Mouse (Mus musculus) lung, postnatal 0 days (tissue): ENCODE results near the gene Rgs7bp. TPM values are rescaled to one million over a fixed set of nuclear protein-coding genes. Genes with fewer than 3 reads are reported as not detected.
A peak's percentile ranks its signal among the peaks of the same experiment; 100 is the strongest.

ENCODE experiments used
- ATAC-seq: fragments of 200-750 bp; cut with Nextera tagmentation; 2 replicates; pipeline ENCODE4 v1.8.0; 2017; ENCODE audit warnings: moderate library complexity
- DNase-seq: peaks from one replicate; pipeline ENCODE4 v3.0.0-alpha.2; 2016; ENCODE audit warnings: low spot score
- H3K27ac ChIP-seq: fragments of 300-500 bp; sonication (generic); 2 replicates; pipeline ENCODE4 v1.5.1; 2014; ENCODE audit warnings: antibody characterized with exemption, mild to moderate bottlenecking, low read length, mixed read lengths
- H3K27me3 ChIP-seq: fragments of 300-500 bp; sonication (generic); replicated peaks from 2 replicates; pipeline ENCODE4 v1.6.1; 2014; ENCODE audit warnings: low read length, mixed read lengths; ENCODE audit not compliant: insufficient read depth
- H3K36me3 ChIP-seq: fragments of 300-500 bp; sonication (generic); 2 replicates; pipeline ENCODE4 v1.6.1; 2014; ENCODE audit warnings: low read length, mixed read lengths; ENCODE audit not compliant: insufficient read depth
- H3K4me1 ChIP-seq: fragments of 300-500 bp; sonication (generic); 2 replicates; pipeline ENCODE4 v1.6.1; 2014; ENCODE audit warnings: antibody characterized with exemption, low read depth, low read length, mixed read lengths; ENCODE audit not compliant: insufficient read depth
- H3K4me2 ChIP-seq: fragments of 300-500 bp; sonication (generic); replicated peaks from 2 replicates; pipeline ENCODE4 v1.6.1; 2014; ENCODE audit warnings: low read depth, mild to moderate bottlenecking, low read length, moderate library complexity, mixed read lengths
- H3K4me3 ChIP-seq: fragments of 300-500 bp; sonication (generic); 2 replicates; pipeline ENCODE4 v1.5.1; 2014; ENCODE audit warnings: low read depth, low read length
- H3K9ac ChIP-seq: fragments of 300-500 bp; sonication (generic); replicated peaks from 2 replicates; pipeline ENCODE4 v1.6.1; 2014; ENCODE audit warnings: low read depth, mild to moderate bottlenecking
- H3K9me3 ChIP-seq: fragments of 300-500 bp; sonication (generic); 2 replicates; pipeline ENCODE4 v1.6.1; 2016; ENCODE audit warnings: low read length, mixed read lengths
- CTCF ChIP-seq: IDR thresholded peaks from 2 replicates; pipeline ENCODE4 v1.5.1; 2016; ENCODE audit warnings: antibody characterized with exemption, mild to moderate bottlenecking
- EP300 ChIP-seq: IDR thresholded peaks from 2 replicates; pipeline ENCODE4 v1.6.1; 2016; ENCODE audit warnings: antibody characterized with exemption, mild to moderate bottlenecking, control low read depth
- WGBS: fragments of 180-500 bp; shearing (Covaris S2); extraction: QIAGEN DNeasy Blood & Tissue Kit; methylation state at CpG from one replicate; pipeline ENCODE4 v1.1.7; 2014; 5-methylcytosine and 5-hydroxymethylcytosine counted together
- polyA plus RNA-seq: library from polyadenylated mRNA; unstranded; fragments of >200 nt; fragmentation: Nextera tagmentation; extraction: Ambion mirVana; gene quantifications from 2 replicates; pipeline ENCODE4 v1.2.1, GENCODE M21; 2015

Gene Rgs7bp
- 1.0 TPM in 2 replicates for polyA plus RNA-seq

DNA sequence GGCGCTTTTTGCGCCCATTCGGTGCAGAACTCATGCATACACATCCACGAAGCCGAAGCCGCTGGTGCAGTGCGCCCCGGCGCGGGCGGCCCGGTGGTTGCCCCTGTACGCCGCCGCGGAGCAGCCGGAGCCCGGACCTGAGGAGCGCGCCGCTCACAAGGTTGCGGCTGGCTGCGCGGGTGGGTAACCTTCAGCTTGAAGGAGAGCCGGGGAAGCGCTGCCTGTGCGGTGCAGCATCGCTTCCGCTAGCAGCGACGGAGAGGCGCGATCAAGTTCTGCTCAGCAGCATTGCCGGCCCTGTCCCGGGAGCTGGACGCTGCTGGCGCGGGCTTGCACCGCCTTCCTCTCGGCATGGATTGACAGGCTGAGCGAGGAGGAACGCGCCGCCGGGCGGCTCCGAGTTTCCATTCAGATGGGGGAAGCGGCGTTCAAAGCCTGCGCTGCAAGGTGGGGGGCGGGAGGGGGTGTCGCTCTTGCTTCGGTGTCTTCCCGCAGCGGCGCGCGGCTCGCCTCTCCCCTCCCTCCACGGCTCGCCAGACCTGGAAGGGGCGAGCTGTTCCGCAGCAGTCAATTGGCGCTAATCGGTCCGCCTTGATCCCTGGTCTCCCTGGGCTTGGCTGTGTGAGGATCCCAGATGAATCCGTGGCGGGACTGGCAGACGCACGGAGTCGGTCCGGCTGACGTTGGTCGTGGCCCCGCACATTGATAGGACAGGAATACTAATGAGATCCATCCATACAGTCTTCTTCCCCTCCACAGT lies at the start of gene Rgs7bp:
Rgs7bp (minus strand) TSS at position 750 of the 760 bp plus-strand sequence.
- under 1% methylated on average over 58 of the region's 75 CpGs for WGBS
- H3K27ac ChIP-seq = no peak within 1 kb of the TSS

DNA sequence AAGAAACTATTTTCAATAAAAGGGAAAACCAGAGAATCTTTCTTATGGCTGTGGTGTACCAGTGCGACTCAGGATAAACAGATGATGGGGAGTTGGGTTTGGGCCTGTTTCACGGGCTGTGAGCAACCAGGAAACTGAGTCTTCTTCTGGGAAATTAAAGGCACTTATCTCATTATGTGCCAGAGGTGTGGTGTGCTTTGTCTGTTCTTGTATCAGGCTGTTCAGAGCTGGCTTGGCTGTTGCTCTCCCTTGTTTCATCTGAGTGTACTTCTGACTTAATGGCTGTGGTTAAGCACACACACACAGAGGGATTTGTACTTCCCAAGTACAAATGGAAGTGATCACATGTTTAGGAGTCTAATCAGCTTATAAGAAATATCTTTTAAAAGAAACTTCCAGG lies 49.7 kb upstream of the Rgs7bp start:
- no peaks in the 10 kb centered on the region for H3K27me3 ChIP-seq
- H3K4me2 ChIP-seq = no peak overlapping the region
- TF ChIP-seq EP300 (no peak), CTCF (no peak)
- ATAC-seq = no peak
- DNase-seq = no peak
- no peaks in the 10 kb centered on the region for H3K36me3 ChIP-seq
- no peak overlapping the region for H3K9ac ChIP-seq
- H3K9me3 ChIP-seq = no peaks in the 10 kb centered on the region
- no peak overlapping the region for H3K27ac ChIP-seq
- WGBS = 67% methylated on average over 2 of the region's 2 CpGs
- H3K4me3 ChIP-seq = no peak overlapping the region
- H3K4me1 ChIP-seq = no peaks in the 10 kb centered on the region

More for the DNA sequence above, at the start of gene Rgs7bp:
- H3K9me3 ChIP-seq = no peaks in the 10 kb centered on the region
- peaks cover 8% of the 10 kb centered on the region; the same call in 1 of the 2 replicates for H3K27me3 ChIP-seq
- TF ChIP-seq CTCF (peak; percentile 37), EP300 (no peak)
- H3K4me1 ChIP-seq = peaks cover 8% of the 10 kb centered on the region; the same call in 1 of the 2 replicates
- peak; percentile 66 for ATAC-seq
- DNase-seq = peak; percentile 54
- H3K4me2 ChIP-seq = peak within 1 kb of the TSS; percentile 96
- H3K9ac ChIP-seq = peak within 1 kb of the TSS; percentile 12; the same call in 1 of the 2 replicates
- no peaks in the 10 kb centered on the region for H3K36me3 ChIP-seq
- H3K4me3 ChIP-seq = peak within 1 kb of the TSS; percentile 57

DNA sequence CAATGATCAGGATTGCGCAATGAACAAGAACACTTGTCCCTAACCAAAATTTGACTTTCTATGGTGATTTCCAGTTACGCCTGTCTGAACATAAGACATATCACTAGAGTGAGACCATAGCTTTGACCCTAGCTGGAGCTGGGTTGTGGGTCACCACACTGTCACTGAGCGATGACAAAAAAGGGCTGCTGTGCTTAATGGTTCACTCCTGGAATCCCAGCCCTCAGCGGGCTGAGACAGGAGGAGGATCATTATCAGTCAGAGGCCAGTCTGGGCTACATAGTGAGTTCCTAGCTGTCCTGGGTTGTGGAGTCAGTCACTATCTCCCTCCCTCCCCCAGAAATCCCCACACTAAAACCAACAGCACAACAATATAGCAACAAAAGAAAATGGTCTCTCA lies 46.0 kb upstream of the Rgs7bp start:
- no peak overlapping the region for H3K4me3 ChIP-seq
- TF ChIP-seq CTCF = no peak
- TF ChIP-seq EP300 = no peak
- no peaks in the 10 kb centered on the region for H3K27me3 ChIP-seq
- H3K4me1 ChIP-seq = no peaks in the 10 kb centered on the region
- WGBS = 82% methylated on average over 4 of the region's 4 CpGs
- H3K9ac ChIP-seq = no peak overlapping the region
- no peak overlapping the region for H3K27ac ChIP-seq
- no peak overlapping the region for H3K4me2 ChIP-seq
- H3K36me3 ChIP-seq = no peaks in the 10 kb centered on the region
- DNase-seq (no peak), ATAC-seq (no peak)
- H3K9me3 ChIP-seq = no peaks in the 10 kb centered on the region

DNA sequence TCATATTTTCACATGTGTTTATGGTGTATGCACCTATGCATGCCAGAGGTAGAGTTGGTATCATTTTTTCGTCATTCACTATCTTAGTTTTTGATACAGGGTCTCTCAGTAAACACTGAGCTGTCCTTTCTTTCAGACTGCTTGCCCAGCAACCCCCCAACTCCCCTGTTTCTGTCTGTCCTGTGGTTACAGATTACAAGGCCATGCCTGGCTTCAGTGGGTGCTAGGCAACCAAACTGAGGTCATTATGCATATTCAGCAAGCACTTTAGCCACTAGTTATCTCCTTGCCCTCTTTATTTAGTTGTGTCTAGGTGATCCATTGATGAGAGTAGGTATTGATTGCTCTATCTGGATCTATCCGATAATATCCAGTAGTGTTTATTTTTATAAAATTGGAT lies 41.6 kb upstream of the Rgs7bp start:
- DNase-seq (no peak), ATAC-seq (no peak)
- no peak for TF ChIP-seq EP300
- no peak for TF ChIP-seq CTCF
- Histone ChIP-seq H3K4me3 (no peak overlapping the region), H3K9ac (no peak overlapping the region), H3K9me3 (no peaks in the 10 kb centered on the region), H3K4me1 (no peaks in the 10 kb centered on the region), H3K36me3 (no peaks in the 10 kb centered on the region), H3K27me3 (no peaks in the 10 kb centered on the region), H3K27ac (no peak overlapping the region), H3K4me2 (no peak overlapping the region)
- 60% methylated on average over 2 of the region's 2 CpGs for WGBS

DNA sequence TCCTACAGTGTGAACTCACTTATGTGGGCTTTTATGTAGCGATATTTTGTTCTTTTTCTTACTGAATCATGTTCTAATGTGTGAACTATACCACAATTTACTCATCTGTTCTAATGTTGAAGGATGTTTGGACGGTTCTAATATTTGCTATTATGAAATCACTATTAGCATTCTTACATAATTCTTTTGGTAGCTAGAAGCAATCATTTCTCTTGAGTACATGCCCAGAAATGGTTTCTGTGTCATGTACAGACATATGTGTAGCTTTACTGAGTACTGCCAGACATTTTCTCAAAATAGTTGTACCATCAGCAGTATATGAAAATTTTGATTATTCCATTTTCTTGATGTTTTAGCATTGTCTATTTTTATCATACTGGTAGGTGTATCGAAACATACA lies 34.5 kb upstream of the Rgs7bp start:
- ATAC-seq (no peak), DNase-seq (no peak)
- Histone ChIP-seq H3K9me3 (no peaks in the 10 kb centered on the region), H3K36me3 (no peaks in the 10 kb centered on the region), H3K27me3 (no peaks in the 10 kb centered on the region), H3K9ac (no peak overlapping the region), H3K4me2 (no peak overlapping the region), H3K4me1 (no peaks in the 10 kb centered on the region), H3K4me3 (no peak overlapping the region), H3K27ac (no peak overlapping the region)
- TF ChIP-seq EP300 (no peak), CTCF (no peak)
- 71% methylated on average over 3 of the region's 3 CpGs for WGBS

DNA sequence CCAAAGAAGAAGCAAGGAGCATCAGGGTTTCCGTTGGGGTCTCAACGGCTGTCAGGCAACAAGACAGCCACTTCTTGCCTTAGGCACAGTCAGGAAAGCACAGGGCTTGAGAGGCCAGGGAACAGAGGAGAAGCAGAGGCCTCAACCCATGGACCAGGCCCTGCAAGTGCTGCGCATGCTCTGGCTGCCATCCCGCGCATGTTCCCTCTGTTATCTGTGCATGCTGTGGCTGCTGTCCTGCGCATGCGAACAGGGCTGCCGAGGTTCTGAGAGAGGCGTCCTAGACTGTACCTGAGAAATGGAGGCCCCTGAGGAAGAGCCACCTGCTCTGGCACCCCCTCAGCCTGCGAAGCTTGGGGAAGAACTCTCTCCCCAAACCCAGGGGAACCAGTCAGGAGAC lies 27.1 kb upstream of the Rgs7bp start, which contains the start of gene 4933425L06Rik:
4933425L06Rik (plus strand) TSS at position 261 of the 400 bp plus-strand sequence.
- H3K4me3 ChIP-seq = no peak within 1 kb of the TSS

More for the DNA sequence above, 27.1 kb upstream of the Rgs7bp start, which contains the start of gene 4933425L06Rik:
- no peak within 1 kb of the TSS for H3K4me2 ChIP-seq
- no peak for DNase-seq
- H3K9me3 ChIP-seq = no peaks in the 10 kb centered on the region
- H3K4me1 ChIP-seq = no peaks in the 10 kb centered on the region
- ATAC-seq = no peak
- 89% methylated on average over 10 of the region's 10 CpGs for WGBS
- no peak within 1 kb of the TSS for H3K9ac ChIP-seq
- no peaks in the 10 kb centered on the region for H3K27me3 ChIP-seq
- no peak within 1 kb of the TSS for H3K27ac ChIP-seq
- TF ChIP-seq EP300 (no peak), CTCF (no peak)
- no peaks in the 10 kb centered on the region for H3K36me3 ChIP-seq
